Mouse (Mus musculus) heart, embryonic 15.5 days (tissue): Measurements from ENCODE around the gene Slc15a4. TPM values are rescaled to one million over a fixed set of nuclear protein-coding genes. Genes with fewer than 3 reads are reported as not detected.

Experiments used
- polyA plus RNA-seq: library from polyadenylated mRNA; unstranded; fragments of >200 nt; fragmentation: Nextera tagmentation; extraction: Ambion mirVana; gene quantifications from 2 replicates; pipeline ENCODE4 v1.2.1, GENCODE M21; 2015

Slc15a4 gene
- polyA plus RNA-seq, 1 experiment from 2014 or later: 16.6 TPM

Other genes starting within 250 kb of the Slc15a4 start
- 0.20 TPM in 1 of 2 replicates, not detected in the other for gene Glt1d1, start 635 bp downstream of the Slc15a4 start, polyA plus RNA-seq